Mouse (Mus musculus) liver (tissue): ENCODE results near the gene Atp6ap2.
"Not testable (repeated sequence)": the region's sequence is repeated elsewhere in the genome, so short reads cannot be mapped to it uniquely, and the experiment has no call there.

Source experiments
- DNase-seq: peaks from one replicate; pipeline ENCODE4 v3.0.0-alpha.2; 2020; ENCODE audit warnings: mixed read lengths

The Atp6ap2 gene

DNA sequence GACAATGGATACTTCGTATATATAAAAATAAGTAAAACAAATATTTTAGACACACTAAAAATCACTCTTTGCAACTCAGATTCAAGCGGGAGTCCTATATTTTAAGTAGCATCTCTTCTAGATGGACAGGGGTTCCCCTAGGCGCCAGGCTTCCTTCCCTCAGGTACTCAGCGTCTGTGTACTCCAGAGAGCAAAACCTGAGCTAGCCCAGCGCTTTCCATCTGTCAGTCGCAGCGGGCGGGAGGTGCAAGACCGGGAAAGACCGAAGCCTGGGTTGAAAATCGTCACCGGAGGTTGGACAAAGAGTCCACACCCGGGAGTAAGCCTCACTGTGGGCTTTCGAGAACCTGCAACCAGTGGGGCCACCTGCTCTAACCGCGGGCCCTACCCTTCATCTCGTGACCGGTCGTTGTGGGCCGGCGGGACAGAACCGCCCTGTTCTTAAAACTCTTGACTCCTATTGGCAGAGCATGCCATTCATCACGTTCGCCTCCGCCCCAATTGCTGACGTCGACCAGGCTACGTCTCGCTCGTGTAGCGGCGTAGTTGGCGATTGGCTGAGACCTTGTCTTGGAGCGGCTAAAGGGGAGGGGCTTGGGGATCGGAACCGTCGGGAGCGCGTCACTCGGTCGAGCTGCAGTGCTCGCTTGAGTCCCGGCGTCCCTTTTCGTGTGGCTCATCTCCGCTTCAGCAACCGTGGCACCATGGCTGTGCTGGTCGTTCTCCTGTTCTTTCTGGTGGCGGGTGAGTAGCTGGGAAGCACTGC lies at the start of gene Atp6ap2:
Gene Atp6ap2, plus strand, starts transcription at position 610 of the 766 bp plus-strand sequence.
- peak; percentile 94 for DNase-seq

DNA sequence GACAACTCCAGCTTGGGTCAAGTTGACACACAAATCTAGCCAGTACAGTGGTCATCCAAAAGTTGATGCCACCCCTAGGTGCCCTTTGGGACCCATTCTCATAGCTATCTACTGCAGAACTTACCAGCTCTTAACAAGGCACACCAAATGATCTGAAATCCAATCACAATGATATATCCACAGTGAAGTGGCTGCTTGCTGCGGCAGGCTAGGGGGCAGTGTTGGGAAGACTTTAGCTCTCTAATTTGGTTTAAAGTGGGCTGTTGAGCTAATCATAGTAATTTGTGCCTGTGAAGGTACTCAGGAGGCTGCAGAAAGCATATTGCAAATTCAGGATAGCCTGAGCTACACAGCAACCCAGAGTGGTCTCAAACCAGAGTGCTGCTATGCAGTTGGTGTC lies 43.2 kb upstream of the Atp6ap2 start:
- no peak for DNase-seq

DNA sequence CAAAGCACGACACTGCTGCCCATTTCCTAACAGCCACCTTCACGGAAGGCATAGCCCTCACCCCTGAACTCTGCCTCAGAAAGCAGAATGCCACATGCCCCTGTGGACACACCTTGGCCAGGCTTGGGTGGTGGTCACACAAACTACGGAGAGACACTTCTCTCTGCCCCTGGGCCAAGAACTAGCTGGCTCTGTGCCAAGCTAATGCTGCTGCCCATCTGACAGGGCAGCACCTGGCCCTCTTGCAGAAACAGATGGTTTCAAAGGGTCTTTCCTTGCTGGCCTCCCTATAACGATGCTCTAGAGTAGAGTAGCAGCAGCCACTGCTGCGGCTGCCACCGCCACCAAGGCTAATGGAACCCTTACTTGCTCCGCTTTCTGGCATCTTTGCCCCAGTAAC lies 30.5 kb upstream of the Atp6ap2 start:
- DNase-seq = no peak

DNA sequence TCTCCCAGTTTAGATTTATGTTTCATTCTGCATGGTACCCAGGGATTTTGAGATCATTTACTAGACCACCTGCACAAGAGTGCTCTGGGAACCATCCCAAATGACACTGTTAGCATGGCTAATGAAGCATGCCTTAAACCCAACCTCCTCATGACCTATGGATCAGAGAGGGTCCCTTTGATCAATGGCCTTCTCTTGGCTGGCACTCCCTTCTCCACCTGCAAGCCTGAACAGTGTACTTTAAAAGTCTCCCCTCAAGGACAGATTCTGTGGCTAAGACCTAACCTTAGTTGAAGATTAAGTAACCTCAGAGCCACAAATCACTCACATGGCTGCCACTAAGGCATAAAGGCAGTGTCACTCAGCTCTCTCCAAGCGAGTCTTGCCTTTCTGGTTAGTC lies 16.2 kb upstream of the Atp6ap2 start:
- no peak for DNase-seq

DNA sequence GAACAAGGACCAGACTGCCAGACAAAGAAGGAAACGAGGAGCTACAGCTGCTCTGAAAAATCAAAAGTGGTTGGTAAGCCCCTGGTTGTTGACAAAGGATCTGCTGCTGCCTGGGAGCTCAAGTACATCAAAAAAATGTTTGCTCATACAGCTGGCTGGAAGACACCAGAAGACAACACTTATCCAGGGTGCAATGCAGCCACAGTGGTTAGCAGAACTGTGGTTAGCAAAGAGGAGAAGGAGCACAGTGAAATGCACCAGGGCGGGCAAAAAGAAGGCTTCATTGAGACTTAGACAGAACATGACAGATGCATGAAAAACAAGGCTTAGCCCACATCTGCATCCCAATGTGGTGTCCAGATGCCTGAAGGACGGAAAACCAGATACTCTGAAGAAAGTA lies 9.7 kb upstream of the Atp6ap2 start:
- DNase-seq = no peak

DNA sequence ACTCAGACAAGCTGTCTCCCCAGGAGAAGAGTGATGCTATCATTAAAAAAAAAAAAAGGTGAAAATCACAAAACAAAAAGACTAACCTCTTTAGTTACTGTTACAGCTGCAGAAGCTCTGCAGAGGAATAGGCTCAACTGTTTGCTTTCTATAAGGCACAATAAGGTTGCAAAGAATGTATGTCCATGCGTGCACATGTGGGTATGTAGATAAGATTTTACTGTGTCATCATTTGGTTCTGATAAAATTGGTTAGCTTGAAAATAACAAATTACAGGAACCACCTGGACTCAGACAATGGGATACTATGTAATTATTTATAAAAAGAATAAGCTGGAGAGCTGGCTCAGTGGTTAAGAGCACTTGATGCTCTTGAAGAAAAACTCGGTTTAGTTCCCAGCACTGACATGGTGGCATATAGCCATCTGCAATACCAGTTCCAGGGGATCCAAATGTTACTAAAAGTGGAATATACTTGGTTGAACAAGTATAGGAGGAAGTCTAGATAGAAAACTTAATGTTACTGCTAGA lies 9.2 kb upstream of the Atp6ap2 start:
- no peak for DNase-seq

DNA sequence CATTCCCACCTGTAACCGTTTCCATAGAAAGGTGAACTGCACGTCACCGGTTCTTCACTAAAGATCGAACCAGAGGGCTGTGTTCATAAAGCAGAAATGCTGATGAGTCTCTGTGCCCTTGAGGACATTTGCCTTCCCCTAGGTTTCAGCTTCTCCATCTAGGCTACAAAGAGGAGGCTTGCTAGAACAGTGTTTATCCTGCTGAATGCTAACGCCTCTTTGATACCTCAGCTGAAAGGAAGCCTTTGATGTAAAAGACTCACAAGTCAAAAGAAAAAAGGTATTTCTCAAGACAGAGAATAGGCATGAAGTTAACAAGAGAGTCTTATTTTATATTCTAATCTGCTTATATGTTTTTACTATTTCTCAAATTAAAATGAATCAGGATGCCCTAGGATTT lies 4.3 kb upstream of the Atp6ap2 start:
- DNase-seq = no peak

DNA sequence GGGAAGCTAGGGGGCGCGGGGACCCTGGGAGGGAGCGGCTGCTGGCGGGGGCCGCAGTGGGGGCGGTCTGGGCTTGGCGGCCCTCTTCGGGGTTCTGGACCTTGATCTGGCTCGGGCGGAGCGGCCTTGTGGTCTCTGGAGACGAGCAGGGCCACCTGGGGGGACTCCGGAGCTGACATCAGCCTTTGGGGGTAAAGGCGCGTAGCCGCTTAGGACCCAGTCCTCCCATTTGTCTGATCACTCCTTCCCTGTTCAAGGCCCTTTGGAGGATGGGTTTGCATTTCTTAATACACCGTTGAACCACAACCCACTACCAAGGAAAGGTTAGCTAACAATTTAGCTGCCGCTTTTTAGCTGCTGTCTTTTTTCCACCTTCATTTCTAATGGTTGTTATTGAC lies 356 bp downstream of the Atp6ap2 start:
- no peak for DNase-seq

DNA sequence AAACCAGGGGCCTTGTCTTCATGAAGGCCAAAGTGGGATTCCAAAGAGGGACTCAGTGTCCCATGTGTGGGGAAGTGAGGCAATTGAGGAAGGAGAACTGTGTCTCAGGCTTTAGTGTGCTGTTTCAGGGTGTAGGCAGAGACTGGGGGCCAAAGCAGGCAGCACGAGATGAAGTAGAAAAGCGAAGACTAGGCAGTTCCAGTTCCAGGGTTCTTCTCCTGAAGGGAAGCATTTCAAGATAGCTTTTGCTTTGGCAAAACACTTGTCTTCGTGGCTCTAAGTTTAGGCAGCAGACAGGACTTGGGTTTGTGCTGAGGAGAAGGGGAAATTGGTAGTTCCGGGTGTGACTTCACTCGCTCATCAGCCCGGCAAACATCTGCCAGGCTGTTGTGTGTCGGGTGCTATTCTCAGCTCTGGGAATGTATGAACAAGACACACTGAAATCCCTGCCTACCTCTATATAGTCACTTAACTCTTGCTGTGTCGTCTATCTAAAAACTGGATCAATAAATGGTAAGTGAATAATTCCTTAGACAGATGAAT lies 3.9 kb downstream of the Atp6ap2 start:
- no peak for DNase-seq

DNA sequence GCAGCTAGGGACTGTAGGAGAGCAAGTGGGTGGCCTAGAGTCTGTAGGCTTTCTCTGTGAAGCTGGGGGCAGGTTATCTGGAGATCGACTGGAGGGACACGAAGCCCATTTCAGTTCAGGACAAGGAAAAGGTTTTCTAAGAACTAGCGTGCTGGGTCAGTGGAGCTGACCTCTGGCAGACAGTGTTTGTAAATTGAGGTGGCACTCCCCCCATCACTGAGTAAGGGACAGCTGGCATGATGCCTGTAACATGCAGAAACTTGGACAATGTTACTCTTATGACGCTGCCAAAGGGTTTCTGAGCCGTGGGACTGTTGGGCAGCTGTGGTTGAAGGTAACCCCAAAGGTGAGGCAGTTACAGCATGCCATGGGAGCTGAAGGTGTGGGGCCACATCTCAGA lies 4.4 kb downstream of the Atp6ap2 start:
- DNase-seq = no peak

DNA sequence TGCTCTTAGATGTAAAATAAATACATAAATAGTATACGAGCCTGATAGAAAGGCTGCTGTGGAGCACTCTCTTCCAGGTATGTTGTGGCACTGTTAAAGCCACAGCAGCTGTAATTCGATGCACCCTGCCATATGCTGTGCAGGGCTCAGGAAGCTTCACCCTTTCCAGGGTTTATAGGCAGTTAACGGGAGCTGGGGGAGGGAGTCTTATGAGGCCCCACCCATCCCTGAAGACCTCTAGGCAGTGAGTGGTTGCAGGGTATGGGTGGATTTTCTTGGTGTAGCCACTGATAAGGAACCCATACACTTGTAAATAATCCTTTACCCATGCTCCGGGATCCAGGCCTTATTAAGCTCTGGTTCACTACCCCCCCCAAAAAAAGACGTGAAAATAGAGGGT lies 6.2 kb downstream of the Atp6ap2 start:
- DNase-seq = no peak

DNA sequence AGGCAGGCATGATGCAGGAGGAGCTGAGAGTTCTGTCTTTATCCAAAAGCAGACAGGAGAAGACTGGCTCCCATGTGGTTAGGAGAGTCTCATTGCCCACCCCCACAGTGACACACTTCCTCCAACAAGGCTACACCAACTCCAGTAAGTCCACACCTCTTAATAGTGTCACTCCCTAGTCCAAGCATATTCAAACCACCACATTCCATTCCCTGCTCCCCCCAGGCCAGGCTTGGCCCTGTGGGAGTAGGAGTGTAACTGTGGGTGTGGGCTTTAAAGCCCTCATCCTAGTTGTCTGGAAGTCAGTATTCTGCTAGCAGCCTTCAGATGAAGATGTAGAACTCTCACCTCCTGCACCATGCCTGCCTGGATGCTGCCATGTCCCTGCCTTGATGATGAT lies 22.9 kb downstream of the Atp6ap2 start:
- DNase-seq = not testable (repeated sequence)

DNA sequence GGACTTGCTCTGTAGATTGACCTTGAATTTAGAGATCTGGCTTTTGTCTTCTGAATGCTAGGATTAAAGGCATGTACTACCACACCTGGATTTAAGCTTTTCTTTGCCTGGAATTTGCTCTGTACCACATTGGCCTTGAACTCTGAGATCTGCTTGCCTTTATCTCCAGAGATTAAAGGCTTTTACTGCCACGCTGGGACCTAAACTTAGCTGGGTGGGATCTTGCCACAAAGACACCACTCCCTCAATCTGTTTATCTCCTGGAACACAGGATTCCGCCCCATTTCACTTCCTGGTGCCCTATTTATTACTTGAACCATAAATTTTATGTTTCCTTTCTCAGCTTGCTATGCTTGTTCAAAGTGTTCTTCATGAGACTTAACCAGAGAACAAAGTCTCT lies 23.6 kb downstream of the Atp6ap2 start:
- DNase-seq = no peak

DNA sequence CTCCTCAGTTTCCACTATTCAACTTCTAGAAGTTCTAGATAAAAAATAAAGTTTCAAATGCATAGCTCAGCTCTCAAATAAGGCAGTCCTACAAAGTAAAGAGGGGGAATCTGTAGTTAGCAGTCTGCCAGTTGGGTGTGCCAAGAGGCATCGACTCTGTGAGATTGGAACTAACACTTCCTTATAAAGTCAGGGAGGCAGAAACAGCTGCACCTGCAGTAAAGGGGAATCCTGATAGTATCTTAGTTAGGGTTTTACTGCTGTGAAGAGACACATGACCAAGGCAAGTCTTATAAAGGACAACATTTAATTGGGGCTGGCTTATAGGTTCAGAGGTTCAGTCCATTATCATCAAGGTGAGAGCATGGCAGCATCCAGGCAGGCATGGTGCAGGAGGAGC lies 24.8 kb downstream of the Atp6ap2 start:
- not testable (repeated sequence) for DNase-seq

DNA sequence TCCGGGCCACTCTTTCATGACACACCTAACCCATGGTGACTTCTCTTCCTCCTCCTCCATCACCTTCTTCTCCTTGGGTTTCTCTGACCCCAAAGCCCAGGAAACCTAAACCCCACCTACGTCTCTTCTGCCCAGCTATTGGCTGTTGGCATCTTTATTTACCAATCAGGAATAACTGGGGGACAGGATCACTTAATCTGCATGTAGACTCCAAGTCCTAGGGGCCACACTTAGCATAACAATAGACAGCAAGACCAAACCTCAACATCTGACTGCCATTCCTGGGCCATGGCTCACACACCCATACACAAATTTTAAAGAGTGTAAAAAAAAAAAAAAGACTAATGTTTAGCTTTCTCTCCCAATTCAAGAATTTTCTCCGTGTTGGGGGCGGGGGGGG lies 37.5 kb downstream of the Atp6ap2 start:
- no peak for DNase-seq

DNA sequence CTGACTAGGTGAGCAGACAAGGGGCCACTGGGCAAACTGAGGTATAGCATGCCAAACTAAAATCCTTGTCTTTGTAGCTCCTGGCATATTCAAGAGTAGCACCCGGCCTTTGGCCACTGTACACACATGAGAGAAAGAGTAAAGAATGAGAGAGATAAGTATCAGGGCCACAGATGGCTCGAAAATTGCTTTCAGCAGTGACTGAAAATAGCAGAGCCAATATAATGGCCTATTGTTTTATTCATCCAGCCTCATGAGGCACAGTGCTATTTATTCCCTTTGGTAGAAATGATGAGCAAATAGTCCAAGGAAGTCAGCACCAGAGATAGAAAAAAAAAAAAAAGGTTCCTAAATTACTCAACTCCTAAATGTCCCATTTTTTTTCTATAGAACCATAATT lies 57.4 kb downstream of the Atp6ap2 start:
- DNase-seq = no peak

DNA sequence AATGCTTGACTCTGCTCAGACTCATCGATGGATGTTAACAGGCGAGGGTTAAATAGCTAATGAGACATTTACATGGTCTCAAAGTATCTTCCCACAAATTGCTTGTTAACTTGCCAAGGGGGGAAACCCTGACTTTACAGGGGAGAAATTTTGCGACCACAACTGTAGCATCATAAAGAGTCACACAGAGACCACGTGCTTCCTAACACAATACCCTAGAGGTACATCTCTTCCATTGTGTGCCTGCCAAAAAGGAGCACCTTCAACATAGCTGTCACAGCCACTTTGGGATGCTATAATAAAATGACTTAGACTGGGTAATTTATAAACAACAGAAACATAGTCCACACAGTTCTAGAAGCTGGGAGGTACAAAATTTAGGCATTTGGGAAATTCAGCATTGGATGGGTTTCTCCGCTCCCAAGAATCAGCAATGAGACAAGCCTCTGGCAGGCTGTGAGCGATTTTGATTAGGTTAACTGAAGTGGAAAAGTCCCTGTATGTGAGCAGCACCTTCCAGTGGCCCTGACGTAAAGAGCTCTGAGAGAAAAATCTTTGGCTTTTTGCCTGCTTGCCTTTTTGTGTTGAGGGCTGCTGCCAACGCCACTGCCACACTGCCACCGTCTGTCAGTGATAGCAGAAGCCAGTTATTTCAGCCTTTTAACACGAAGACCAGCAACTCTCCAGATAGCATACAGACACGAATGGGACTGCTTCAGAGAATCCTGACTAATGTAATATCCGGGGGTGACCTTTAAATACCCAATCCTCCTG lies 58.1 kb downstream of the Atp6ap2 start:
- no peak for DNase-seq

DNA sequence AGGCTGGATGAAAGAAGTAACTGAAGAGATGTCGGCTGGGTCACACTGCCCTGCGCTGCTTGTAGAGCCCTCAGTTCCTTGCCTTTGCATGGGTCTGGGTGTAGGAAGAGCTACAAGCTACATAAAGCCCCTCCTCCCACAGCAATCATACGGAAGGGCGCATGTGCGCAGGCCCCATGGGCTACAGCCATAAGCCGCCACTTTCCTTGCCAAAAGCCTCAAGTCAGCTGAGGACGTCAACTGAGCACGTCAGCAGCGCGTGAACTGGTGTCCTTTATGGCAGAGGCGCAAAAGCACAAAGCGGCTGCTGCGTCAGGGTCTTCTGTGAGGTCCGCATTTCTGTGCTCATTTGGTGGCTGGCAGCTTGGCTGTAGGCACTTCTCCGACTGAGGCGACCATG lies 64.3 kb downstream of the Atp6ap2 start:
- no peak for DNase-seq

DNA sequence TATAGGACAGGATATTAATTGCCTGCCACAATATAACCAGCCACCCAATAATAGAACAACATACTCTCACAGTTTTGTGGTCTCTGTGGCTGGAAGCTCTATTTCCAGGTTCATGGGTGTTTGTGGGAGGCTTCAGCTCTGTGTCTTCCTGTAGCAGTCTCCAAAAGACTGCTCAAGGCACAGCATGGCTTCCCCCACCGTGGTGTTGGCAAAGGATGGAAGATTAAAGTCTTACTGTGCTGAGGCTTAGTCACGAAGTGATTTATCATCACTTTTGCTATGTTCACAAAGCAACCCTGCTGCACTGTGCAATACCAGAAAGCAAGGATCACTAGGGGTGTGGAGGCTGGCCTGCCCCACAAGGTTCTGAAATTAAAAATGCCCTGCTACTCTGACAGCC lies 66.3 kb downstream of the Atp6ap2 start:
- no peak for DNase-seq
